Mouse (Mus musculus) neural tube, embryonic 13.5 days (tissue): Measurements from ENCODE around the gene Celf2. TPM values are rescaled to one million over a fixed set of nuclear protein-coding genes. Genes with fewer than 3 reads are reported as not detected.
"Not testable (repeated sequence)": the region's sequence is repeated elsewhere in the genome, so short reads cannot be mapped to it uniquely, and the experiment has no call there.

ENCODE experiments used
- ATAC-seq: fragments of 200-750 bp; cut with Nextera tagmentation; 2 replicates; pipeline ENCODE4 v1.8.0; 2017; ENCODE audit warnings: low read depth, mild to moderate bottlenecking, moderate TSS enrichment, moderate library complexity
- H3K27ac ChIP-seq: fragments of 300-500 bp; sonication (generic); replicated peaks from 2 replicates; pipeline ENCODE4 v1.5.1; 2015; ENCODE audit warnings: moderate library complexity, mild to moderate bottlenecking, inconsistent platforms
- H3K27me3 ChIP-seq: fragments of 300-500 bp; sonication (generic); 2 replicates; pipeline ENCODE4 v1.6.1; 2015; ENCODE audit warnings: mild to moderate bottlenecking, inconsistent platforms
- H3K36me3 ChIP-seq: fragments of 300-500 bp; sonication (generic); 2 replicates; pipeline ENCODE4 v1.6.1; 2015; ENCODE audit warnings: mild to moderate bottlenecking, inconsistent platforms
- H3K4me1 ChIP-seq: fragments of 300-500 bp; sonication (generic); replicated peaks from 2 replicates; pipeline ENCODE4 v1.6.1; 2015; ENCODE audit warnings: inconsistent platforms
- H3K4me2 ChIP-seq: fragments of 300-500 bp; sonication (generic); 2 replicates; pipeline ENCODE4 v1.6.1; 2015; ENCODE audit warnings: inconsistent platforms, mild to moderate bottlenecking, moderate library complexity
- H3K4me3 ChIP-seq: fragments of 300-500 bp; sonication (generic); 2 replicates; pipeline ENCODE4 v1.5.1; 2015; ENCODE audit warnings: mild to moderate bottlenecking, inconsistent platforms
- H3K9ac ChIP-seq: fragments of 300-500 bp; sonication (generic); 2 replicates; pipeline ENCODE4 v1.6.1; 2015; ENCODE audit warnings: moderate library complexity, mild to moderate bottlenecking, inconsistent platforms
- H3K9me3 ChIP-seq: fragments of 300-500 bp; sonication (generic); 2 replicates; pipeline ENCODE4 v1.6.1; 2016; ENCODE audit warnings: inconsistent platforms
- WGBS: fragments of 180-500 bp; shearing (Covaris S2); methylation state at CpG from one replicate; pipeline ENCODE4 v1.1.7; 2015; 5-methylcytosine and 5-hydroxymethylcytosine counted together
- polyA plus RNA-seq: library from polyadenylated mRNA; unstranded; fragments of >200 nt; fragmentation: Nextera tagmentation; extraction: Ambion mirVana; gene quantifications from 2 replicates; pipeline ENCODE4 v1.2.1, GENCODE M21; 2015

Celf2 gene
- polyA plus RNA-seq, 1 experiment from 2014 or later, result 111 TPM

DNA sequence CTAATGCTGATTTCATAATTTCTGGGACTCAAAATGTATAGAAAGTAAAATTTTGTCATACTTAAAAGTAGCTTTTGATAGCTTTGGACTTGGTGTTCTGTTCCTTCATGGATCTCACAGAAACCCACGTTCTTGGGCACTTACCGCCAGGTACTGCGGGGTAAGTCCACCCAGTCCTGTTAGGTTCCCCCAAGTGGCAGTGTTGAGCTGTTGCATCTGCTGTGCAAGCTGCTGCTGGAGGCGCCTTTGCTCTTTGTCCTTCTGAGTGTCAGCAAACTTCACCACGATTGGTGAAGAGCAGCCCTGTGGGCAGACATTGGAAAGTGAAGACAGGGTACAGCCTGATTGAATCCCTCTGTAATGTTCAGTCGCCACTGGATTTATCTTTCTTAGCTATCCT lies 905.5 kb downstream of the Celf2 start:
- no peak overlapping the region for H3K9ac ChIP-seq
- no peak overlapping the region for H3K27ac ChIP-seq
- H3K4me1 ChIP-seq, result peaks cover 10% of the 10 kb centered on the region
- WGBS, result 81% methylated on average over 6 of the region's 6 CpGs
- H3K4me2 ChIP-seq, result no peak overlapping the region
- no peak overlapping the region for H3K4me3 ChIP-seq
- no peak for ATAC-seq
- H3K36me3 ChIP-seq, result peaks cover 28% of the 10 kb centered on the region
- H3K27me3 ChIP-seq, result no peaks in the 10 kb centered on the region
- no peaks in the 10 kb centered on the region for H3K9me3 ChIP-seq

GRCm38 (mm10) chr2:6602163-6602562 lies 907.2 kb downstream of the Celf2 start:
- Histone ChIP-seq H3K36me3 (peaks cover 32% of the 10 kb centered on the region), H3K27ac (no peak overlapping the region), H3K9me3 (no peaks in the 10 kb centered on the region), H3K4me1 (no peaks in the 10 kb centered on the region), H3K9ac (no peak overlapping the region), H3K27me3 (no peaks in the 10 kb centered on the region), H3K4me2 (no peak overlapping the region), H3K4me3 (no peak overlapping the region)
- 93% methylated on average over 4 of the region's 4 CpGs for WGBS
- ATAC-seq, result no peak

DNA sequence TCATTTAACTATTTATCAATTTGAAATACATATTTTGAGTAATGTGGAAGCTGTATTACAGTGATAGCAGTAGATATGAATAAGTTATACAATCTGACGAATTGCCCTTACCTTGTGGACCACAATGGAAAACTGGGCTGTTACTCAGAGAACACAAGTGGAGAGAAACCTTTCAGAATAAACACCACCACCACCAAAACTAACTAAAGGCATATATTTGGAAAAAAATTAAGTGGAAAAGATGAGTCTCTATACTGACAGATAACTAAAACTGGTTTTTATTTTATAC lies 910.5 kb downstream of the Celf2 start:
- Histone ChIP-seq H3K27ac (no peak overlapping the region), H3K4me1 (peaks cover 18% of the 10 kb centered on the region), H3K27me3 (no peaks in the 10 kb centered on the region), H3K4me3 (no peak overlapping the region), H3K36me3 (peaks cover 32% of the 10 kb centered on the region), H3K9ac (no peak overlapping the region), H3K4me2 (no peak overlapping the region), H3K9me3 (no peaks in the 10 kb centered on the region)
- 94% methylated on average over 1 of the region's 1 CpGs for WGBS
- no peak for ATAC-seq

- Histone ChIP-seq H3K4me2 (no peak overlapping the region), H3K36me3 (peaks cover 29% of the 10 kb centered on the region), H3K9ac (no peak overlapping the region), H3K27me3 (no peaks in the 10 kb centered on the region), H3K4me1 (peaks cover 21% of the 10 kb centered on the region), H3K27ac (no peak overlapping the region), H3K9me3 (no peaks in the 10 kb centered on the region), H3K4me3 (no peak overlapping the region)
- 86% methylated on average over 8 of the region's 8 CpGs for WGBS
- ATAC-seq, result no peak
Observed at GRCm38 (mm10) chr2:6598124-6598878, 911.1 kb downstream of the Celf2 start.

DNA sequence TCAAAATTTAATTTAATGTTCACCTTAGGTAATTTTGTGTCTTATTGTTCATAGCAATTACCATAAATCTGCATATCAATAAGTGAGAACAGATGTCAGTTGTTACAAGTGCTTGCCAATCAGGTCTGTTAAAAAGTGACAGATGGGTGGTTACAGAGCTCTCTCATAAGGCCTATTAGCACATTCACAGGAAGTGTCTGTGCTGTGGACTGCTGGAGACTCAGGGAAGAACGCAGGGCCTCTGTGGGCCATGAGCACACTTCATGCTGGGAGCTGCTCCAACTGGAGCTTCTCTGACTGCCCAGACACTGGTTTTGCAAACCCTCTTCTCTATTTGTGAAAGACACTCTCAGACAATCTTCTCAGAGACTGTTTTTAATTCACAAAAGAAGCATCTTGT lies 914.6 kb downstream of the Celf2 start:
- no peak overlapping the region for H3K4me2 ChIP-seq
- WGBS, result 8% methylated on average over 1 of the region's 1 CpGs
- H3K36me3 ChIP-seq, result peaks cover 27% of the 10 kb centered on the region
- H3K27me3 ChIP-seq, result no peaks in the 10 kb centered on the region
- peak; percentile 85 for ATAC-seq
- peaks cover 21% of the 10 kb centered on the region for H3K4me1 ChIP-seq
- no peak overlapping the region for H3K4me3 ChIP-seq
- H3K9ac ChIP-seq, result no peak overlapping the region
- no peaks in the 10 kb centered on the region for H3K9me3 ChIP-seq
- peak overlapping the region; percentile 29; the same call in 1 of the 2 replicates for H3K27ac ChIP-seq

- 49% methylated on average over 3 of the region's 3 CpGs for WGBS
- ATAC-seq, result 0 out of 2 replicates have a peak, but pooled peaks have one; percentile 28
Observed at GRCm38 (mm10) chr2:6594160-6594559, 915.2 kb downstream of the Celf2 start.

GRCm38 (mm10) chr2:6593739-6594138 lies 915.6 kb downstream of the Celf2 start:
- Histone ChIP-seq H3K27ac (no peak overlapping the region), H3K9ac (no peak overlapping the region), H3K4me2 (no peak overlapping the region), H3K27me3 (no peaks in the 10 kb centered on the region), H3K36me3 (peaks cover 22% of the 10 kb centered on the region), H3K9me3 (no peaks in the 10 kb centered on the region), H3K4me3 (no peak overlapping the region), H3K4me1 (peaks cover 23% of the 10 kb centered on the region)
- 85% methylated on average over 14 of the region's 14 CpGs for WGBS
- ATAC-seq, result no peak

More at GRCm38 (mm10) chr2:6594160-6594559, 915.2 kb downstream of the Celf2 start:
- peaks cover 23% of the 10 kb centered on the region for H3K36me3 ChIP-seq
- H3K27me3 ChIP-seq, result no peaks in the 10 kb centered on the region
- H3K27ac ChIP-seq, result peak overlapping the region; percentile 38; the same call in 1 of the 2 replicates
- H3K4me3 ChIP-seq, result no peak overlapping the region
- H3K4me1 ChIP-seq, result peaks cover 21% of the 10 kb centered on the region
- no peak overlapping the region for H3K4me2 ChIP-seq
- no peak overlapping the region for H3K9ac ChIP-seq
- no peaks in the 10 kb centered on the region for H3K9me3 ChIP-seq

DNA sequence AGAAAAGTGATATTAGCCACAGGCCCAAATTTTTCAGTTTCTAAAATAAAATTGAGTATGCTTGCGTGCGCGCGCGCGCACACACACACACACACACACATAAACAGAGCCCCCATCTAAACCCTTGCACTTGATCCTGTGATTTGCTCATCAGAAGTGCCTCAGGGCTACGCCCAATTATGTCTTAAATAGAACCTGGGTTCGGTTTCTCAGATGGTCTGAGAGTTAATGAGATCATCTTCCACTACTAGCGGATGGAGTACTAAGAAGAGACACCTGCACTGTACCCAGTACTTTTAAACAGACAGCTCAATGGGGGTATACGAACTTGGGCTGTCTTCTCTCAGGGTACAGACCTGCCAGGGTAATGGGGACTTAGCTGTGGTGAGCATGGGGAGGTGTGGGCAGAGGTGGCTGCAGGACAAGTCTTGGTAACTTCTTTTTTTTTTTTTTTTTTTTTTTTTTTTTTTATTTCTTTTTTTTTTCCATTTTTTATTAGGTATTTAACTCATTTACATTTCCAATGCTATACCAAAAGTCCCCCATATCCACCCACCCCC lies 923.2 kb downstream of the Celf2 start:
- WGBS, result 92% methylated on average over 10 of the region's 10 CpGs
- Histone ChIP-seq H3K4me1 (peaks cover 6% of the 10 kb centered on the region; the same call in 1 of the 2 replicates), H3K27me3 (no peaks in the 10 kb centered on the region), H3K4me2 (no peak overlapping the region), H3K4me3 (no peak overlapping the region), H3K9ac (no peak overlapping the region), H3K36me3 (peaks cover 18% of the 10 kb centered on the region), H3K9me3 (no peaks in the 10 kb centered on the region), H3K27ac (no peak overlapping the region)
- ATAC-seq, result no peak

DNA sequence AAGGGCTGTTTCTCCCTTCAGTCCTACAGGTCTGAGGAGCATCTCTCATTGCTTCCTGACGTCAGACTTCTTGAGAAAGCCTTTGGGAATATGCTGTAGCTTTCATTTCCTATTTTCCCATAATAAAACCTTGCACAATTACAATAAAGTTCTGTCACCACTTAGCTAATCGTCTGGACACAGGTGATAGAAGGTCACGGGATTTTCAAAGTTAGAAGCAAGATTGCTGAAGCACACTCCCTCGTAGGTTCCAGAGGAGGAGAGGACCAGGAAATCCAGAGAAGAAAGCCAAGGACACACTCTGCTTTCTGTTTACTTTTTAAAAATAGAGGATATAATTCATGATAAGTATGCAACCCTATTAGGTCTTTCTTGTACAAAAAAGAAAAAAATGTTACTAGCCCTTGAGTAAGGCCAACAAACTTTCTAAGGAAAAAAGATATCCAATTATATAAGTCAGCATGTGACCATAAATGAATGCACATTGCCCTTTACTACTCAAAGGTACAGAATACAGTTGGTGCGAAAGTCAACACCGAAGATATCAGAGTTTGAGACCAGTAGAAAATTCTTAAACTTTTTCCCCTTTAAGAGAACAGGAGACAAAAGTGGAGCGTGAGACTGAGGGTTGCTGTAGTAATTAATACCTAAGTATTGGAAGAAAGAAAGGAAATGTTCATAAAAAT lies 924.2 kb downstream of the Celf2 start:
- no peak overlapping the region for H3K4me3 ChIP-seq
- no peak for ATAC-seq
- H3K4me1 ChIP-seq, result peaks cover 6% of the 10 kb centered on the region; the same call in 1 of the 2 replicates
- 88% methylated on average over 7 of the region's 7 CpGs for WGBS
- no peak overlapping the region for H3K27ac ChIP-seq
- no peaks in the 10 kb centered on the region for H3K9me3 ChIP-seq
- peaks cover 12% of the 10 kb centered on the region for H3K36me3 ChIP-seq
- H3K27me3 ChIP-seq, result no peaks in the 10 kb centered on the region
- H3K4me2 ChIP-seq, result no peak overlapping the region
- H3K9ac ChIP-seq, result no peak overlapping the region

DNA sequence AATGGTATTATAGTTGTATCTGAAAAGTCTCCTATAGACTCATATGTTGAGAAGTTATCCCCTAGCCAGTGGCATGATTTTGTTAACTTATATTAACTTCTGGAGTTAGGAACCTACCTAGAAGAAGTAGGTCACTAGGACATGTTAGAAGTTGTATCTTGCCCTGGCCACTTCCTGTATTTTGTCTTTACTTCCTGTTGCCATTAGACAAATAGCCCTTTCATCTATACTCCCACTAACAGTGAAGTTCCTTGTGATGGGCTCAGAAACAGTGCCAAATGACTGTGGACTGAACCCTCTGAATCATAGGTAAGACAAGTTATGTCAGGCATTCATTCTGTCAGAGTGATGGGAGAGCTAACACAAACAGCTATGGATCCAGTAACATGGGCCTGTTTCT lies 926.7 kb downstream of the Celf2 start:
- Histone ChIP-seq H3K4me2 (no peak overlapping the region), H3K36me3 (peaks cover 17% of the 10 kb centered on the region), H3K9ac (no peak overlapping the region), H3K4me1 (no peaks in the 10 kb centered on the region; the same call in 1 of the 2 replicates), H3K4me3 (no peak overlapping the region), H3K27me3 (no peaks in the 10 kb centered on the region), H3K27ac (no peak overlapping the region), H3K9me3 (no peaks in the 10 kb centered on the region)
- no peak for ATAC-seq

- 62% methylated on average over 5 of the region's 5 CpGs for WGBS
- H3K27ac ChIP-seq, result no peak overlapping the region
Observed at GRCm38 (mm10) chr2:6580066-6580465, 929.3 kb downstream of the Celf2 start.

GRCm38 (mm10) chr2:6575316-6575715 lies 934.0 kb downstream of the Celf2 start:
- H3K9ac ChIP-seq, H3K4me2 ChIP-seq: not testable (repeated sequence)
- WGBS, result 98% methylated on average over 3 of the region's 3 CpGs

More at GRCm38 (mm10) chr2:6580066-6580465, 929.3 kb downstream of the Celf2 start:
- no peaks in the 10 kb centered on the region for H3K27me3 ChIP-seq
- peaks cover 18% of the 10 kb centered on the region for H3K36me3 ChIP-seq
- no peak overlapping the region for H3K4me3 ChIP-seq
- H3K4me1 ChIP-seq, result no peaks in the 10 kb centered on the region
- H3K9ac ChIP-seq, result no peak overlapping the region
- no peaks in the 10 kb centered on the region for H3K9me3 ChIP-seq
- H3K4me2 ChIP-seq, result no peak overlapping the region
- no peak for ATAC-seq

More at GRCm38 (mm10) chr2:6575316-6575715, 934.0 kb downstream of the Celf2 start:
- peaks cover 10% of the 10 kb centered on the region; the same call in 1 of the 2 replicates for H3K36me3 ChIP-seq
- H3K4me3 ChIP-seq, H3K27ac ChIP-seq, H3K9me3 ChIP-seq, H3K4me1 ChIP-seq, H3K27me3 ChIP-seq, ATAC-seq: not testable (repeated sequence)
